Mouse (Mus musculus): ENCODE measurements around the gene Trim67. TPM values are rescaled to one million over a fixed set of nuclear protein-coding genes. Genes with fewer than 3 reads are reported as not detected.

The Trim67 gene
- polyA plus RNA-seq, 1 experiment from 2014 or later = 0.23 TPM

GRCm38 (mm10) chr8:124763061-124763460 is 29.8 kb upstream of the Trim67 start:
- DNase-seq (ENCODE audit: low spot score) (no peak), ATAC-seq (ENCODE audit: low FRiP score, low TSS enrichment) (no peak)
- Histone ChIP-seq H3K27ac (replicated peaks) (no peak overlapping the region), H3K4me2 (replicated peaks; ENCODE audit: low read depth) (no peak overlapping the region), H3K4me3 (ENCODE audit: low read depth, low read length) (no peak overlapping the region), H3K9ac (ENCODE audit: low read length) (no peak overlapping the region), H3K4me1 (replicated peaks; ENCODE audit: control insufficient read depth, insufficient read depth) (no peaks in the 10 kb centered on the region), H3K9me3 (ENCODE audit: control insufficient read depth, low read length) (no peaks in the 10 kb centered on the region), H3K27me3 (ENCODE audit: control insufficient read depth, insufficient read depth, low read length) (no peaks in the 10 kb centered on the region), H3K36me3 (ENCODE audit: control insufficient read depth, insufficient read depth, low read length) (no peaks in the 10 kb centered on the region)
- WGBS = 64% methylated on average over 7 of the region's 7 CpGs
- TF ChIP-seq EP300 (optimal IDR thresholded peaks at IDR 0.05) = no peak
- no peak for TF ChIP-seq CTCF (IDR thresholded peaks at IDR 0.05; ENCODE audit: low read depth)

GRCm38 (mm10) chr8:124772389-124772788 is 20.5 kb upstream of the Trim67 start:
- Histone ChIP-seq H3K9ac (ENCODE audit: low read length) (no peak overlapping the region), H3K27me3 (ENCODE audit: control insufficient read depth, insufficient read depth, low read length) (no peaks in the 10 kb centered on the region), H3K9me3 (ENCODE audit: control insufficient read depth, low read length) (no peaks in the 10 kb centered on the region), H3K27ac (replicated peaks) (no peak overlapping the region), H3K4me1 (replicated peaks; ENCODE audit: control insufficient read depth, insufficient read depth) (no peaks in the 10 kb centered on the region), H3K36me3 (ENCODE audit: control insufficient read depth, insufficient read depth, low read length) (no peaks in the 10 kb centered on the region), H3K4me2 (replicated peaks; ENCODE audit: low read depth) (no peak overlapping the region), H3K4me3 (ENCODE audit: low read depth, low read length) (no peak overlapping the region)
- no peak for TF ChIP-seq EP300 (optimal IDR thresholded peaks at IDR 0.05)
- TF ChIP-seq CTCF (IDR thresholded peaks at IDR 0.05; ENCODE audit: low read depth) = no peak
- WGBS = 35% methylated on average over 2 of the region's 2 CpGs
- ATAC-seq (ENCODE audit: low FRiP score, low TSS enrichment) (0 out of 2 replicates have a peak, but pooled peaks have one; percentile 2), DNase-seq (ENCODE audit: low spot score) (no peak)

- WGBS = 20% methylated on average over 16 of the region's 16 CpGs
- H3K36me3 ChIP-seq (ENCODE audit: control insufficient read depth, insufficient read depth, low read length) = no peaks in the 10 kb centered on the region
- H3K27ac ChIP-seq (replicated peaks) = no peak overlapping the region
- no peak overlapping the region for H3K9ac ChIP-seq (ENCODE audit: low read length)
- peak; percentile 25; the same call in 1 of the 2 replicates for ATAC-seq (ENCODE audit: low FRiP score, low TSS enrichment)
- TF ChIP-seq CTCF (IDR thresholded peaks at IDR 0.05; ENCODE audit: low read depth) = peak; percentile 84
- no peak for TF ChIP-seq EP300 (optimal IDR thresholded peaks at IDR 0.05)
- peak; percentile 75 for DNase-seq (ENCODE audit: low spot score)
- no peaks in the 10 kb centered on the region for H3K9me3 ChIP-seq (ENCODE audit: control insufficient read depth, low read length)
- H3K4me1 ChIP-seq (replicated peaks; ENCODE audit: control insufficient read depth, insufficient read depth) = no peaks in the 10 kb centered on the region
- H3K4me3 ChIP-seq (ENCODE audit: low read depth, low read length) = no peak overlapping the region
- H3K4me2 ChIP-seq (replicated peaks; ENCODE audit: low read depth) = 0 out of 2 replicates have a peak overlapping the region, but pooled peaks have one; percentile 35
- no peaks in the 10 kb centered on the region for H3K27me3 ChIP-seq (ENCODE audit: control insufficient read depth, insufficient read depth, low read length)
These were observed 17.2 kb upstream of the Trim67 start for GRCm38 (mm10) chr8:124775695-124776094.

GRCm38 (mm10) chr8:124780236-124780635 is 12.7 kb upstream of the Trim67 start:
- DNase-seq (ENCODE audit: low spot score) = peak; percentile 30
- Histone ChIP-seq H3K36me3 (ENCODE audit: control insufficient read depth, insufficient read depth, low read length) (no peaks in the 10 kb centered on the region), H3K27me3 (ENCODE audit: control insufficient read depth, insufficient read depth, low read length) (no peaks in the 10 kb centered on the region), H3K9ac (ENCODE audit: low read length) (no peak overlapping the region), H3K4me3 (ENCODE audit: low read depth, low read length) (no peak overlapping the region), H3K9me3 (ENCODE audit: control insufficient read depth, low read length) (no peaks in the 10 kb centered on the region), H3K27ac (replicated peaks) (no peak overlapping the region), H3K4me1 (replicated peaks; ENCODE audit: control insufficient read depth, insufficient read depth) (no peaks in the 10 kb centered on the region), H3K4me2 (replicated peaks; ENCODE audit: low read depth) (no peak overlapping the region)
- ATAC-seq (ENCODE audit: low FRiP score, low TSS enrichment) = peak; percentile 78; the same call in 1 of the 2 replicates
- TF ChIP-seq EP300 (optimal IDR thresholded peaks at IDR 0.05) (no peak), CTCF (IDR thresholded peaks at IDR 0.05; ENCODE audit: low read depth) (no peak)
- WGBS = 8% methylated on average over 6 of the region's 7 CpGs

GRCm38 (mm10) chr8:124782431-124782830 is 10.5 kb upstream of the Trim67 start:
- Histone ChIP-seq H3K4me2 (replicated peaks; ENCODE audit: low read depth) (no peak overlapping the region), H3K36me3 (ENCODE audit: control insufficient read depth, insufficient read depth, low read length) (no peaks in the 10 kb centered on the region), H3K27me3 (ENCODE audit: control insufficient read depth, insufficient read depth, low read length) (no peaks in the 10 kb centered on the region), H3K27ac (replicated peaks) (no peak overlapping the region), H3K9ac (ENCODE audit: low read length) (no peak overlapping the region), H3K4me3 (ENCODE audit: low read depth, low read length) (no peak overlapping the region), H3K9me3 (ENCODE audit: control insufficient read depth, low read length) (no peaks in the 10 kb centered on the region), H3K4me1 (replicated peaks; ENCODE audit: control insufficient read depth, insufficient read depth) (no peaks in the 10 kb centered on the region)
- ATAC-seq (ENCODE audit: low FRiP score, low TSS enrichment) (no peak), DNase-seq (ENCODE audit: low spot score) (no peak)
- TF ChIP-seq EP300 (optimal IDR thresholded peaks at IDR 0.05) (no peak), CTCF (IDR thresholded peaks at IDR 0.05; ENCODE audit: low read depth) (no peak)
- 75% methylated on average over 3 of the region's 3 CpGs for WGBS

- no peaks in the 10 kb centered on the region for H3K36me3 ChIP-seq (ENCODE audit: control insufficient read depth, insufficient read depth, low read length)
- 88% methylated on average over 15 of the region's 15 CpGs for WGBS
- no peak overlapping the region for H3K9ac ChIP-seq (ENCODE audit: low read length)
- no peak for ATAC-seq (ENCODE audit: low FRiP score, low TSS enrichment)
- no peak for DNase-seq (ENCODE audit: low spot score)
- H3K4me1 ChIP-seq (replicated peaks; ENCODE audit: control insufficient read depth, insufficient read depth) = no peaks in the 10 kb centered on the region
- no peak overlapping the region for H3K27ac ChIP-seq (replicated peaks)
- H3K4me2 ChIP-seq (replicated peaks; ENCODE audit: low read depth) = no peak overlapping the region
- TF ChIP-seq CTCF (IDR thresholded peaks at IDR 0.05; ENCODE audit: low read depth) = no peak
- no peak for TF ChIP-seq EP300 (optimal IDR thresholded peaks at IDR 0.05)
- no peak overlapping the region for H3K4me3 ChIP-seq (ENCODE audit: low read depth, low read length)
- no peaks in the 10 kb centered on the region for H3K9me3 ChIP-seq (ENCODE audit: control insufficient read depth, low read length)
- no peaks in the 10 kb centered on the region for H3K27me3 ChIP-seq (ENCODE audit: control insufficient read depth, insufficient read depth, low read length)
These were observed 9.7 kb upstream of the Trim67 start for GRCm38 (mm10) chr8:124783228-124783627.
